Mouse (Mus musculus) right cerebral cortex, adult 2 months (tissue): Measurements from ENCODE around the gene Fbxo3.
"Not testable (repeated sequence)": the region's sequence is repeated elsewhere in the genome, so short reads cannot be mapped to it uniquely, and the experiment has no call there.

ENCODE experiments used
- DNase-seq, 2 experiments: peaks; one replicate each; pipeline ENCODE4 v3.0.0; 2021 to 2022; ENCODE audit warnings: low spot score in 2 of 2

The Fbxo3 gene

GRCm38 (mm10) chr2:104036316-104036715 is 8.8 kb downstream of the Fbxo3 start:
- no peak for DNase-seq

DNA sequence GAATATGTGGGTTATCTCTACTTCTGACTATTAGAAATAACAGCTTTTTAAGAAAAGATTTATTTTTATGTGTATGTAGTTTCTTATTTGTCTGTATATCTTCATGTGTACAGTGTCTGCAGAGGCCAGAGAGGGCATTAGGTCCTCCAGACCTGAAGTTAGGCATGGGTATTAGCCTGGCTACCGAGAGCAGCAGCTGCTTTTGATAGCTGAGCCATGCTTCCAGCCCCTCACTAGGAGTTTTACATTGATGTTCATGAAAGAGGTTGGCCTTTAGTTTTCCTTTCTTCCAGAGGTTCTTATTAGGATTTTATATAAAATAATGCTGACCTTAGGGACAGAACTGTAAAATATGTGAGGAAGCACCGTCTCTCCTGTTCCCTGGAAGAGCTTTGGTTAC is 10.7 kb downstream of the Fbxo3 start:
- DNase-seq, result no peak

DNA sequence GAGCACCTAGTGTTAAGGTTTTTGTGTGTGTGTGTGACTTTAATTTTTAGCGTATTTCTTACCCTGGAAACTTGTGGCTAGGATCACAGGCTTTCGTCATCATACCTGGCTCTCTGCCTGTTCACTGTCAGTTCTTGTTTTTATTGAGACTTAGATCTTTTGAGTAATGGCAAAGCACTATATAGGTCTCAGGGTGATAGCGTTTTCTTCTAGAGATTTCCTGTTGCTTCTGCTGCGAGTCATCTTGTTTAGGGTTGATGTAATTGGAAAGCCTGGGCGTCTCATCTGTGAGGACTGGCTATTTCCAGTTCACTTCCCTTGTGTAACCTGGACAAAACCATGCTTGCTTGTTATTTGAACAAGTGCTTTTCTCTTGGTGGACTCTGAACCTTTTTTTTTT is 14.1 kb downstream of the Fbxo3 start:
- DNase-seq, result no peak

DNA sequence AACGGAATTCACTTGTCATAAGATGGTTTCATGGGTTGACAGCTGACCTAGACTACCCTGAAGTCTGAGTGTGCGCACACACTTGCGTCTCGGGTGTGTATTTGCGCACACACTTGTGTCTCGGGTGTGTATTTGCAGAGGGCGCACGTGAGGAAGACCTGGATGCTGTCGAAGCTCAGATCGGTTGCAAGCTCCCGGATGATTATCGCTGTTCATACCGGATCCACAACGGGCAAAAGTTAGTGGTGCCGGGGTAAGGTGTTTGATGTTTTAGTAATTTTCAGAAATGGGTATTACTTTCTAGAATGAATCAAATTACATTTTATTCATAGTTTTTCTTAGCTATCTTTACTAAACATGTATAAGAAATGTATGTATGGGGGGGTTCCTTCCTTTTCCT is 15.2 kb downstream of the Fbxo3 start:
- DNase-seq, result no peak

DNA sequence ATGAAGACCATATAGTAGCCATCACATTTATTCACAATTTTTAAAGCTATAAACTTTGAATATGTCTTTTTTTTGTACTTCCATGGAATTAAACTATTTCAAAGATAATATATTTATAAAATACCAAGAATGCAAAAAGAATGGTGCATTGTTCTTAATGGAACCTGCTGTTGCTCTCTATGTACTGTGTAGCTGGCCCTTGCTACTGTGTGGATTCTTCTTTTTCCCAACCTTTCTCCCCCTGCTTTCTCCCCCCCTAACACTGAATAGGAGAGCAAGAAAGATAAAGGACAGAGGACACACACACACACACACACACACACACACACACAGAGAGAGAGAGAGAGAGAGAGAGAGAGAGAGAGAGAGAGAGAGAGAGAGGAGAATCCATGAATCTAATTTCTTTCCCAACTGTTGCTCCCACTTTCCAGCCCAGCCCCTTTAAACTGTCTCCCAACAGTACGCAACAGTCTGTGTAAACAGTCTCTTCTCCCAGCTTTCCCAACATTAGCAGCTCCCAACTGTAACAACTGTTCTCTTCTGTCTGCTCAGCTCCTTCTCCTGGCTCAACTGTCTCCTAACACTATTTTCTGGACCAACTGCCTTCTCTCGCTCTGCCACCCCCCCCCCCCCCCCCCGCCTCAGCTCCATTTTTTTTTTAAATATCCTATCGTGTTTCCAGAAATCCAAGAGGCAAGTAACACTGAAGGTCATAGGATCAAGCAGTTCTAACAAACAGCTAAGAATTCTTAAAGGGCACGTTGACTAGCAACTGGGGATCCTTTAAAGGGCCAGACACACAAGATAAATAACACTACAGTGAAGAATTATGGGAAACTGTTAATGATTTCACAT is 16.3 kb downstream of the Fbxo3 start:
- DNase-seq, result no peak

DNA sequence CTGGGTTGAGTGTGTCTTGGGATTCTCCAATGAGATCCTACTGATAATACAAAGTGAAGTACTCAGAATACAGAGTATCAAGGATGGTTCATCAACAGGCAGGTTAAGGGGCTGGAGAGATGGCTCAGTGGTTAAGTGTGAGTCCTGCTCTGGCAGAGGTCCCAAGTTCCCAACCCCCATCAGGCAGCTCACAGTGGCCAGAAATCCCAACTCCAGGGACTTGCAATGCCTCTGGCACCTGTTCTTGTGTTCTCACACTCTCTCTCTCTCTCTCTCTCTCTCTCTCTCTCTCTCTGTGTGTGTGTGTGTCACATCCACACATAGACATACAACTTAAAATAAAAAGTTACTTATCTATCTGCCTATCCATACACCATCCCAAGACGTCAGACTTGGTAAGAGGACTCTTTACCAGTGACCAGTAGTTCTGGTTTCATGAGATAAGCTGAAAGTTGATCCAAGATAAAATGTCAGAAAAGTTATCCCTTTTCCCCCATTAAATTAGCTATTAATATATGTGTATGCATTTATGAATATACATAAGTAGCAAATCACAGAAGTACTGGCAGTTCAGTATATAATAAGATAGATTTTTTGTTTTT is 17.1 kb downstream of the Fbxo3 start:
- no peak for DNase-seq

DNA sequence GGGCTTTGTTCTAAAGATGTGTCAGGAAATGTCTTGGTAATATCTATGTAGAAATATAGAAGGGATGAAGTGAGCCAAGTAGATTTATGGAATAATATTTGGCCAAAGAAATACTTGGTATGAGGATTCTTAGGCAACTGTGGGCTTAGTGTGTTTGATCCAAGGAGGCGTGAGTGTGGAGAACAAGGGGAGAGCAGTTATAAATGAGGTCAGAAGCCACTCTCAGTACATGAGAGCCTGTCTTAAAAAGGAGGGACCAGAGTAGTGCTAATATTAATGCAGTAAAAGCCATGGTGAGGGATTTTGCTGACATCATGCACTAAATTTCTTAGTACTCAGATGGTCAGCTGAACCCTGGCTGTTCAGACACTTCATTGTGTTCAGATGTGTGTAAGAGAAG is 30.9 kb downstream of the Fbxo3 start:
- DNase-seq, result no peak

GRCm38 (mm10) chr2:104058954-104059353 is 31.4 kb downstream of the Fbxo3 start:
- no peak for DNase-seq

DNA sequence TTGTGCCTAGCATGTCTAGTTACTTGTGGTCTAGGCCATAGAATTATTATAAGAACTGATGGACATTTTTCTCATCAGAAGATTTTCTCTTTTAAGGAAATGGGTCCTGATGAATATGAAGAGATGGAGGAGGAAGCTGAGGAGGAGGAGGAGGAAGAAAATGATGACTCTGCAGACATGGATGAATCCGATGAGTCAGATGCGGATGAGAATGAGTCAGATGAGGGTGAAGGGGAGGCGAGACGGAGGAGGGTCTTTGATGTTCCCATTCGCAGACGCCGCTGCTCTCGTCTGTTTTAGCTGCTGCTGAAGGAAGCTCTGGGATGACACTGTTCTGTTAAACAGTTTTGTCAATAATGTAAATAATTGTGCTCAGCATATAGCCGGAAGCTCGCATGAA is 32.3 kb downstream of the Fbxo3 start:
- DNase-seq, result peak; percentile 41 to 52

- DNase-seq, result no peak
Measured at GRCm38 (mm10) chr2:104060996-104061395, 33.5 kb downstream of the Fbxo3 start.

- DNase-seq, result no peak
Measured at GRCm38 (mm10) chr2:104062665-104063064, 35.1 kb downstream of the Fbxo3 start.

DNA sequence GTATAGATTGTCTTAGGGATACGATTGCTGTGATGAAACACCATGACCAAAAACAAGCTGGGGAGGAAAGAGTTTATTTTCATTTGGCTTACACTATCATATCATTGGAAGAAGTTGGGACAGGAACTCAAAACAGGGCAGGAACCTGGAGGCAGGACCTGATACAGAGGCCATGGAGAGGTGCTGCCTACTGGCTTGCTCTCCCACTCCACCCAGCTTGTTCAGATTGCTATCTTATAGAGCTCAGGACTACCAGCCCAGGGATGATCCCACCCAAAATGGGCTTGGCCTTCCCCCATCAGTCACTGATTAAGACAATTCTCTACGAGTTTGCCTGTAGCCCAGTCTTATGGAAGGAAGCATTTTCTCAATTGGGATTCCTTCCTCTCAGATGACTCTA is 36.6 kb downstream of the Fbxo3 start:
- DNase-seq, result no peak

- DNase-seq, result not testable (repeated sequence)
Measured at GRCm38 (mm10) chr2:104065526-104065925, 38.0 kb downstream of the Fbxo3 start, which contains the start of gene Gm10912. Gene Gm10912 (plus strand): TSS chr2:104065826.

DNA sequence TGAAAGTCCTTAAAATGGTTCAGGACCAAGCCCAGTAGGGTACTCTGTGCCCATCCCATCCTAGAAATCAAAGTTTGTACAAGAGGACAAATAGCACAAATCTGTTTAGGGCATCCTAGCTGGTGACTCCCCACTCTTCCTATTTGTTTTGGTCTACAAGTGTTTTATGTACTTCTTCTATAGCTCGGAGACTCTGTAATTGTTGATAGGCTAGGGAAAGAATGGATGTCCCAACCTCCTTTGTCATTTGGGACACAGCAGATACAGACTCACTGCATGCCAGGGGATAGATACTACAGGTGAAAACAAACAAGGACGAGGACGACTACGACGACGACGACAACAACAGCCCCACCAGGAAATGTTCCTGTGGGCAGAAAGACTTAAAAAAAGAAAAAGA is 40.9 kb downstream of the Fbxo3 start, which contains the start of gene Gm10799:
Gm10799 (minus strand) TSS at position 101 of the 400 bp plus-strand sequence.
- DNase-seq, result not testable (repeated sequence)

GRCm38 (mm10) chr2:104069704-104070185 is 42.2 kb downstream of the Fbxo3 start, which contains the start of gene Cd59b:
Gene Cd59b (plus strand): TSS chr2:104069849.
- no peak for DNase-seq

DNA sequence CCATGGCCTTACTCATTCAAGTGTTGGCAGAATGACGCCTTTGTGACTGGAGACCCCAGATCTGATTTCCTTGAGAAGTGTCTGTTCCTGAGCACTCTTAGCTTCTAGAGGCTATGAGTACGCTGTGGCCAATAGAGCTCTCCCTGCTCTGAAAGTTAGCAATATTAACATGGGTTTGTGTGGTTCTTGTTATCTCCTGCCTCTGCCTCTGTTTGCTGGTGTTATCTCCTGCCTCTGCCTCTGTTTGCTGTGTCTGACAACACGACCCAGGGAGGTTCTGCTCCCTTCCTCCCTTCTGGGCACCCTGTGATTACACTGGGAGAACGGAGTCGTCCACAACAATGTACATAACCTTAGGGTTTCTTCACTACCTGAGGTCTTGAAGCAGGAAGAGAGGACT is 50.8 kb downstream of the Fbxo3 start:
- not testable (repeated sequence) for DNase-seq

DNA sequence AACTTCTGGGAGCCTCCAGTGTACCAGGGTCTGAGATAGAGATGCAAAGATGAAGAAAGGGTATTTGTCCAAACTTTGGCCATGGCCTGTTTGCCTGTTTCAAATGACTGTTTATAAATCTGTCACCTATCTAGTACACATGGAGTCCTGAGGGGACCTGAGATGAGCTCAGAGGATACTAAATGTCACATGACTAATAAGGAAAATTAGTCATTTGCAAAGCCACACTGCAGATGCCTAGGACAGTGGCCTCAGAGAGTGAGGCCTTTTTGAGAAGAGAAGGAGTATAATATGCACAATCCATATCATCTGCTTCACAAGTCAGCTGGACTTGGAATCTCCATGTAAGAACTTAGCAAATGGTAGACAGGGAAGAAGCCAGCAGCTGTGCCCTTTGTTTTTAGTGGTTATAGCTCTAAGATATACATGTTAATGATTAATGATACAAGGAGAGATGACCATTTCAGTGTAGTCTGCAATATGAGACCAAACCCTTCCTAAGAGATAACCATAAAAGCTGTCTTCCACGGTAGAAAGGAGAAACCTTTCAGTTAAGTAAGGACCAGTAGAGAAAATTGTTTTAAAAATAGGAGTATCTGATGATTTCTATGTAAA is 54.0 kb downstream of the Fbxo3 start:
- not testable (repeated sequence) for DNase-seq

GRCm38 (mm10) chr2:104082474-104082873 is 55.0 kb downstream of the Fbxo3 start:
- no peak for DNase-seq

GRCm38 (mm10) chr2:104084027-104084426 is 56.5 kb downstream of the Fbxo3 start:
- not testable (repeated sequence) for DNase-seq

DNA sequence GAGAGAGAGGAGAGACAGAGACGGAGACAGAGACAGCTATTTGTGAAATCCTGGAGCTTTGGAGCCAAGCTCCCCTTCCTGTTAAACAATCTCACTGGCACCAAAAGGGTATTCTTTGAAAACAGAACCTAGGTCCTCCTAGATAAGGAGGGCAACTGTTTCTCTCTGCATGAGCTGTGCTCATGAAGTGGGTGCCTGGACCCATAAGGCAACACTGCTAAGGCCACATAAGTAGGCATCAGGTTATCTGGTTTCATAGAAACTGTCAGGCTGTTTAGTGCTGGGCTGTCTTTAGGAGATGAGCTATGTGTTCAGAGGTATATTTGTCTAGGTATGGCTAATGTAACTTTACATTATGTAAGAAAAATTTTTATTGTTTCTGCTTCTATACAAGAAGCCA is 60.0 kb downstream of the Fbxo3 start:
- not testable (repeated sequence) for DNase-seq

GRCm38 (mm10) chr2:104093305-104093704 is 65.8 kb downstream of the Fbxo3 start:
- no peak for DNase-seq

DNA sequence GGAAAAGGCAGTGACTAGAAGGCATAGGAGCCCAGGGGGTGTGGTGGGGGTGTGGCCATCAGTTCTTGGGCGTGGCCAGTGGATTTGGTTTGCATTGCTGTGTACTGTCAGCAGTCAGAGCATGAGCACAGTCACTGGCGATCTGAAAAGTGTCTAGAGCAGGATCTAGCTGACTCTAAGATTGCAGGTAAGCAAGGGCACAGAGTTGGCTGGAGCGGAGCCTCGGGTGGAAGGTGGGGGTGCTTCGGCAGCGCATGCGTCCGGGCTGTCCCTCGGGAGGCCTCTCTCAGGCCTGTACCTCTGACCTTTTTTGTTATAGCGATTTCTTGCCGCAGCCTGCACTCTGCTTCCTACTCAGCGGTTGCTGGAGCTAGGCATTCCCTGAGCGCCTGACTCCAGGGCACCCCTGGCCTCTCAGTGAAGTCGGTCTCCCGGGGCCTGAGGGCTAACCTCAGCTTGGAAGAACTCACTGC is 68.3 kb downstream of the Fbxo3 start, which contains the start of gene Cd59a:
Cd59a (plus strand) TSS at position 61 of the 473 bp plus-strand sequence.
- peak; percentile 50 to 53 for DNase-seq
